Mouse (Mus musculus): ENCODE measurements around the gene Tmed9. TPM values are rescaled to one million over a fixed set of nuclear protein-coding genes. Genes with fewer than 3 reads are reported as not detected.

Gene Tmed9
- total and polyA plus RNA-seq, 3 experiments, result 64.5 to 95.7 (median 85.5) TPM

DNA sequence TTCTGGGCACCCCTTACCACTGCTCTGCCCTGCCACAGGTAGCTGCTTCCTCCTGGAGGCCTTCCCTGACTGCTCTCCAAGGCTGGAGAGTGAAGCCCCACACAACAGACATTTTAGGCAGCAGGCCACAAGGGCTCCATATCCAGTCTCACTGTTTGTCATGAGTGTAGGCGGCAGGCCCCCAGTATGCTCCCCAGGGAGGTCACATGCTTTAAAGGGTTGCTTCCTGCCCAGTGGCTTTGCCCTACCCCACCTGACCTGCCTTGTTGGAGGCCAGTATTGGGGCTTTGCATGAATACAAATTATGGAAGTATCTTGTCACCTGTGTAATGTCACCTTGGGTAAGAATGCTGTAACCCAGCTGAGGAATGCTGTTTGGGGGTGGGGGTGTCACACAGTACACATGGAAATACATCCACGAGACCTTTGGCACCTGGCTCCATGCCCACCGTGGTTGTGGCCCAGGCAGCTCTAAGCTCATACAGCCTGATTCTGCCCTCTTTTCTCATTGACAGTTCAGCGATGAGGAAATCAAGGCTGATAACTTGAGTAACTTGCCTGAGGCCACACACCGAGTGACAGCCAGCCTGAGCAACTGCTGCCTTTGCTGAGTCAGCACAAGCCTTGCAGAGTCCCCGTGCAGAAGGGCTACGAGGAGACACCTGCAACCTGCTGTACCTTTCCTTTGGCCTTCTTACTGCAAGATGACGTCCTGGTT is 44.2 kb upstream of the Tmed9 start, which contains the start of gene Dok3:
Dok3 (minus strand) TSS at position 99 of the 718 bp plus-strand sequence.
- no peak for TF ChIP-seq CTCF (IDR thresholded peaks at IDR 0.05)
- no peak for TF ChIP-seq EP300 (IDR thresholded peaks at IDR 0.05; ENCODE audit: insufficient read depth, low read depth, low read length)
- no peak for TF ChIP-seq POLR2A (IDR thresholded peaks at IDR 0.05; ENCODE audit: insufficient read depth, low read depth, low read length)
- Histone ChIP-seq H3K27ac (peak within 1 kb of the TSS; percentile 38), H3K9ac (ENCODE audit: low read depth, low read length) (no peak within 1 kb of the TSS), H3K79me2 (replicated peaks; ENCODE audit: control insufficient read depth, insufficient read depth, low read length) (no peaks in the 10 kb centered on the region), H3K4me1 (ENCODE audit: control insufficient read depth, insufficient read depth, low read length) (peaks cover 1% of the 10 kb centered on the region; the same call in 1 of the 2 replicates), H3K4me3 (no peak within 1 kb of the TSS), H3K27me3 (ENCODE audit: control insufficient read depth, insufficient read depth, low read length) (no peaks in the 10 kb centered on the region), H3K36me3 (ENCODE audit: control insufficient read depth, insufficient read depth, low read length) (no peaks in the 10 kb centered on the region)
- 65% methylated on average over 8 of the region's 8 CpGs for WGBS
- DNase-seq, result peak; percentile 22 to 42
- intact Hi-C loops (cut with DNase I), result no loop called here

DNA sequence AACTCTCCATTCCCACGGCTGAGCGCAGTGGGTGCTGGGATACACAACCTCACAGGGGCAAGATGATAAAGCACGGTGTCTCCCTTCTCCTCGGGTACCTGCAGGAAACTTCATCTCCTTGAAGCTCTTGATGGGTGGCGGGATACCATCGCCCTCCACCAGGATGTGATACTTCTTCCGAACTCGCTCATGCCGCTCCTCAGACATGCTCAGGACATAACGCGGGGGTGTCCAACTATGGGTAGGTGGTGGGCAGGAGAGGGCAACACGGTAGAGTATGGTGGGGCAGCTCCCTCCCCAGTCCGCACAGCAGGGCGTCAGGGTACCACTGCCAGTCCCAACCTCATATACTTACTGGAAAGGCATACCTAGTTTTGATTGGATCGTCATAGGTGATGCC is 38.3 kb upstream of the Tmed9 start:
- no peak for TF ChIP-seq EP300 (IDR thresholded peaks at IDR 0.05; ENCODE audit: insufficient read depth, low read depth, low read length)
- TF ChIP-seq CTCF (IDR thresholded peaks at IDR 0.05), result no peak
- TF ChIP-seq POLR2A (IDR thresholded peaks at IDR 0.05; ENCODE audit: insufficient read depth, low read depth, low read length), result no peak
- Histone ChIP-seq H3K4me3 (peak overlapping the region; percentile 78; the same call in 1 of the 2 replicates), H3K79me2 (replicated peaks; ENCODE audit: control insufficient read depth, insufficient read depth, low read length) (no peaks in the 10 kb centered on the region; the same call in 1 of the 2 replicates), H3K4me1 (ENCODE audit: control insufficient read depth, insufficient read depth, low read length) (peaks cover 3% of the 10 kb centered on the region), H3K36me3 (ENCODE audit: control insufficient read depth, insufficient read depth, low read length) (no peaks in the 10 kb centered on the region), H3K9ac (ENCODE audit: low read depth, low read length) (no peak overlapping the region), H3K27me3 (ENCODE audit: control insufficient read depth, insufficient read depth, low read length) (no peaks in the 10 kb centered on the region), H3K27ac (no peak overlapping the region)
- DNase-seq, result no peak
- 92% methylated on average over 15 of the region's 15 CpGs for WGBS
- intact Hi-C loops (cut with DNase I), result loop anchor here (5.0 kb wide), 1 partner anchor 1068 kb away; the partner anchor contains the start of gene Thoc3

- intact Hi-C loops (cut with DNase I), result loop anchor here (1.0 to 5.0 kb wide), 3 partner anchors 22 to 1068 kb away; partner anchors contain the start of genes Fam193b, Pdlim7 and Thoc3
- Histone ChIP-seq H3K9ac (ENCODE audit: low read depth, low read length) (peak overlapping the region; percentile 79), H3K36me3 (ENCODE audit: control insufficient read depth, insufficient read depth, low read length) (no peaks in the 10 kb centered on the region)
These were observed 37.7 kb upstream of the Tmed9 start for GRCm38 (mm10) chr13:55535796-55536193.

DNA sequence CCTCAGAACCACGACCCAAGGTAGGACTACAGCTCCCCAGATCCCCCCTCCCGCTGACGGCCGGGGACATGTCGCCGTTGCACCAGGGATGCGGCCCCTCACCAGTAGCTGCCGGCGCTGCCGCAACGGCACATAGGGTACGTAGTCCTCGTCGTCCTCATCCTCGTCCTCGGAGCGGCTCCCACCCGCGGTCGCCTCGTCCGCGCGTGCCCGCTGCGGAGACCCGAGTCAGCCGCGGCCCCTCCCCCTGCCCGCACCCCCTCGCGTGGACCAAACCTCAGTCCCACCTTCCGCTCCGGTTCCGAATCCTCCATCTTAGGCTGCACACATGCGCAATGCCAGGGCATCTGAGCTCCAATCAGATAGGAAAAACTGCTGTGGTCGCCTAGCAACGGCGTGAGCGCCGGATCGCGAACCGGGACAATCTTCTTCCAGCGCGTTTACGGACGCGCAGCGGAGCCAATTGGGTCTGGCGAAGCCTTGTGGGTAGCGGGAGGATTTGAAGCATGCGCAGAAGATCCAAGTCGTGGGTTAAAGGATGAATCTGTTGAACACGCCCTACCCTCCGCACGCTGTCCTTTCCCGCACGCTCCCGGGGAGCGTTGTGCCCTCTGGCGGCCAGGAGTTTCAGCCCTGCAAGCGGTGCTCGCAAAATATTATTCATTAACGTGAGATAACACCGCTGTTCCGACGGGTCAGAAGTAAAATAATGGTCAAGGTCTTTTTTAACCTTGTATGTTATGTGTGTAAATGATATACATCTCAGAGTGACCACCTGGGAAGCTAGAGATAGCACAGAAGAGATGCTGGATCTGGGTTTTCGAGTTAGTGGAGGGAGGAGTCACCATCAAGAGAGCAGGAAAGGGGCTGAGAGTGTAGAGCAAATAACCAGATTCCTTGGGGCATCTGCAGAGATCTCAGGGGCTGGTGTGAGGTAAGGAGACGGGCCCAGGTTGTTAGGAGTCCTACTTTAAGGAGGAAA is 37.0 kb upstream of the Tmed9 start, which contains the start of gene Ddx41:
Ddx41 (minus strand) TSS at position 465 of the 982 bp plus-strand sequence.
- Histone ChIP-seq H3K27ac (peak within 1 kb of the TSS; percentile 78), H3K4me3 (peak within 1 kb of the TSS; percentile 78), H3K9ac (ENCODE audit: low read depth, low read length) (peak within 1 kb of the TSS; percentile 79), H3K36me3 (ENCODE audit: control insufficient read depth, insufficient read depth, low read length) (no peaks in the 10 kb centered on the region), H3K4me1 (ENCODE audit: control insufficient read depth, insufficient read depth, low read length) (peaks cover 3% of the 10 kb centered on the region), H3K79me2 (replicated peaks; ENCODE audit: control insufficient read depth, insufficient read depth, low read length) (no peaks in the 10 kb centered on the region; the same call in 1 of the 2 replicates), H3K27me3 (ENCODE audit: control insufficient read depth, insufficient read depth, low read length) (no peaks in the 10 kb centered on the region)
- TF ChIP-seq CTCF (IDR thresholded peaks at IDR 0.05) (peak; percentile 94), POLR2A (IDR thresholded peaks at IDR 0.05; ENCODE audit: insufficient read depth, low read depth, low read length) (peak; percentile 77), EP300 (IDR thresholded peaks at IDR 0.05; ENCODE audit: insufficient read depth, low read depth, low read length) (peak; percentile 88)
- DNase-seq, result peak; percentile 100
- intact Hi-C loops (cut with DNase I), result loop anchor here (1.0 to 5.0 kb wide), 4 partner anchors 23 to 1069 kb away; partner anchors contain the start of genes Fam193b, Pdlim7 and Thoc3
- whole genome bisulfite sequencing, result 1% methylated on average over 70 of the region's 70 CpGs

More at GRCm38 (mm10) chr13:55535796-55536193, 37.7 kb upstream of the Tmed9 start:
- Histone ChIP-seq H3K27me3 (ENCODE audit: control insufficient read depth, insufficient read depth, low read length) (no peaks in the 10 kb centered on the region), H3K4me3 (peak overlapping the region; percentile 78), H3K79me2 (replicated peaks; ENCODE audit: control insufficient read depth, insufficient read depth, low read length) (no peaks in the 10 kb centered on the region; the same call in 1 of the 2 replicates), H3K27ac (peak overlapping the region; percentile 78), H3K4me1 (ENCODE audit: control insufficient read depth, insufficient read depth, low read length) (peaks cover 3% of the 10 kb centered on the region)
- 16% methylated on average over 17 of the region's 17 CpGs for WGBS
- DNase-seq, result no peak
- TF ChIP-seq POLR2A (IDR thresholded peaks at IDR 0.05; ENCODE audit: insufficient read depth, low read depth, low read length) (no peak), CTCF (IDR thresholded peaks at IDR 0.05) (no peak), EP300 (IDR thresholded peaks at IDR 0.05; ENCODE audit: insufficient read depth, low read depth, low read length) (no peak)

DNA sequence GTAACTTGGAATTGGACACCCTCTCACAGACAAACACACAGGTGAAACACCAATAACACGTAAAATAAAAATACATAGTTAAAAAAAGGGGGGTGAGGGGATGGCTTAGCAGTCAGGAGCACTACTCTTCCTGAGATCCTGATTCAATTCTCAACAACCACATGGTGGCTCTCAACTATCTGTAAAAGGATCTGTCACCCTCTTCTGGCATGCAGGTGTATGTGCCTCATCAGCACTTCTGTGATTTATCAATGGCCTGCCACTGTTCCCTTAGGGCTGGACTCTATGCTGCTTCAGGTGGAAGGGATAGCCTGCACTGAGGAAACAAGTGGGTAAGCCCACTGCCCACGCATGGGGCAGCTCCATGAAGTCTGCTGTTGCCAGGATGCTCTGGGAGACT is 32.6 kb upstream of the Tmed9 start:
- Histone ChIP-seq H3K9ac (ENCODE audit: low read depth, low read length) (no peak overlapping the region), H3K27me3 (ENCODE audit: control insufficient read depth, insufficient read depth, low read length) (no peaks in the 10 kb centered on the region), H3K27ac (no peak overlapping the region), H3K36me3 (ENCODE audit: control insufficient read depth, insufficient read depth, low read length) (no peaks in the 10 kb centered on the region), H3K79me2 (replicated peaks; ENCODE audit: control insufficient read depth, insufficient read depth, low read length) (no peaks in the 10 kb centered on the region), H3K4me3 (no peak overlapping the region), H3K4me1 (ENCODE audit: control insufficient read depth, insufficient read depth, low read length) (no peaks in the 10 kb centered on the region; the same call in 1 of the 2 replicates)
- WGBS, result 93% methylated on average over 2 of the region's 2 CpGs
- intact Hi-C loops (cut with DNase I), result no loop called here
- TF ChIP-seq CTCF (IDR thresholded peaks at IDR 0.05), result peak; percentile 77
- TF ChIP-seq EP300 (IDR thresholded peaks at IDR 0.05; ENCODE audit: insufficient read depth, low read depth, low read length), result no peak
- DNase-seq, result no peak
